Mouse (Mus musculus) midbrain, embryonic 15.5 days (tissue): Measurements from ENCODE around the gene S100a4. TPM values are rescaled to one million over a fixed set of nuclear protein-coding genes. Genes with fewer than 3 reads are reported as not detected.

Experiments
- polyA plus RNA-seq: library from polyadenylated mRNA; unstranded; fragments of >200 nt; fragmentation: Nextera tagmentation; extraction: Ambion mirVana; gene quantifications from 2 replicates; pipeline ENCODE4 v1.2.1, GENCODE M21; 2015

S100a4 gene
- polyA plus RNA-seq, 1 experiment from 2014 or later, result 0.52 TPM

Other genes with a start within 250 kb of the S100a4 start
- gene Slc27a3, start 213.8 kb upstream of the S100a4 start, polyA plus RNA-seq, result 35.1 and 38.6 TPM in 2 replicates
- 37.8 and 39.2 TPM in 2 replicates for gene Ints3, start 170.1 kb upstream of the S100a4 start, polyA plus RNA-seq
- 2.7 and 3.0 TPM in 2 replicates for gene Npr1, start 137.9 kb upstream of the S100a4 start, polyA plus RNA-seq
- 263 and 264 TPM in 2 replicates for gene Ilf2, start 127.6 kb upstream of the S100a4 start, polyA plus RNA-seq
- 83.4 and 89.2 TPM in 2 replicates for gene Snapin, start 112.7 kb upstream of the S100a4 start, polyA plus RNA-seq
- gene Chtop, start 94.3 kb upstream of the S100a4 start, polyA plus RNA-seq, result 184 and 185 TPM in 2 replicates
- 11.5 and 13.4 TPM in 2 replicates for gene S100a1, start 89.4 kb upstream of the S100a4 start, polyA plus RNA-seq
- 7.0 and 7.4 TPM in 2 replicates for gene S100a13, start 89.3 kb upstream of the S100a4 start, polyA plus RNA-seq
- 0.40 TPM in 1 of 2 replicates, not detected in the other for gene S100a14, start 76.9 kb upstream of the S100a4 start, polyA plus RNA-seq
- gene S100a16, start 66.5 kb upstream of the S100a4 start, polyA plus RNA-seq, result 32.3 and 35.2 TPM in 2 replicates
- 0.19 TPM in 1 of 2 replicates, not detected in the other for gene S100a3, start 43.2 kb upstream of the S100a4 start, polyA plus RNA-seq
- gene S100a2, start 13.5 kb upstream of the S100a4 start, polyA plus RNA-seq, result not detected in 2 replicates
- not detected in 2 replicates for gene Gm42674, start 1.9 kb upstream of the S100a4 start, polyA plus RNA-seq
- not detected in 2 replicates for gene S100a5, start 4.8 kb downstream of the S100a4 start, polyA plus RNA-seq
- 18.4 and 25.6 TPM in 2 replicates for gene S100a6, start 9.1 kb downstream of the S100a4 start, polyA plus RNA-seq
- not detected in 2 replicates for gene S100a7a, start 50.2 kb downstream of the S100a4 start, polyA plus RNA-seq
- 1.7 and 14.5 TPM in 2 replicates for gene S100a8, start 65.2 kb downstream of the S100a4 start, polyA plus RNA-seq
- 2.1 and 11.5 TPM in 2 replicates for gene S100a9, start 92.0 kb downstream of the S100a4 start, polyA plus RNA-seq
- gene Pglyrp4, start 123.1 kb downstream of the S100a4 start, polyA plus RNA-seq, result not detected in 2 replicates
- gene Gm5849, start 174.1 kb downstream of the S100a4 start, polyA plus RNA-seq, result not detected in 2 replicates